8 mouse cellular contexts compared by ENCODE assay signal in the genomic region with DNA sequence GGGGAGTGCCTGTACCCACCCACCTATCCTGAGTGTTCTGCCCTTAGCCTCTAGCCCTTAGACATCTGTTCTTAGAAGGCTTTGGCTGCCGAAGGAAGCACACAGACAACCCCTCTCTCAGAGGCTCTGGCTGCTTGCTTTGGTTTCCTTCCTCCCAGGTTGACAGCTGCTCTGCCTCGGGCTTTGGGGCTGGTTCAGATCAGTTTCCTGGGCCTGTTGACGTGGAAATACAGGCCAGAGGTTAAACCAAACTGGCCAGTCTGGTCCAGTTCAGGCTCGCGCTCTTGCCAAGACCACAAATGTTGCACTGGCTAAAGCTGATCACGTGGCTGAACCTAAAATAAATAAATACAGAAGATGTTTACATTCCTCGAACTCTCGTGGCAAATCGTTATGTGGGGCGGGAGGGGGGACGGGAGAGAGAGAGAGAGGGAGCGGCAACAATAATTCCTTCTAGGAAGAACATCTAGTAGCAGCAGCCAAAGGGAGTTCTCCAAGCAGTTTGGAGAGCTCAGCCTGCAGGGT. TPM values are rescaled to one million over a fixed set of nuclear protein-coding genes. Genes with fewer than 3 reads are reported as not detected.
DNase-seq lines count a peak whose midpoint lies in the region; ATAC-seq lines count a peak whose summit lies in the region.

No protein-coding gene starts in this region.

- H3K4me1 ChIP-seq in embryonic facial prominence, embryonic 13.5 days, result peaks cover 12% of the 10 kb centered on the region
- H3K4me1 ChIP-seq in kidney, embryonic 15.5 days, result peaks cover 17% of the 10 kb centered on the region
- H3K4me1 ChIP-seq in forebrain, embryonic 11.5 days (replicated peaks; ENCODE audit: control insufficient read depth, insufficient read depth, low read length), result no peaks in the 10 kb centered on the region

- intact Hi-C loops in left cerebral cortex, postnatal 4 days (cut with DNase I), result no loop called here

- ATAC-seq in embryonic facial prominence, embryonic 13.5 days (ENCODE audit: insufficient number of reproducible peaks, insufficient read depth, low FRiP score, low TSS enrichment, low read depth), result no peak
- peak; percentile 90 for ATAC-seq in kidney, embryonic 15.5 days (replicated peaks; ENCODE audit: low FRiP score)
- no peak for ATAC-seq in forebrain, embryonic 11.5 days (replicated peaks; ENCODE audit: low FRiP score)

- DNase-seq in adrenal gland, postnatal 10 days, result peak; percentile 28
- DNase-seq in adrenal gland, postnatal 4 days (ENCODE audit: low spot score in 2 of 2), result no peak
- peak; percentile 87 for DNase-seq in lung, postnatal 36 days
- DNase-seq in layer of hippocampus, postnatal 25 days (ENCODE audit: extremely low spot score in 1 of 2, low spot score in 1 of 2), result no peak
- DNase-seq in left cerebral cortex, postnatal 4 days, result no peak
- DNase-seq in forebrain, embryonic 11.5 days (ENCODE audit: low spot score), result no peak

- peaks cover 4% of the 10 kb centered on the region; the same call in 1 of the 2 replicates for H3K9me3 ChIP-seq in embryonic facial prominence, embryonic 13.5 days
- H3K9me3 ChIP-seq in kidney, embryonic 15.5 days (replicated peaks), result peaks cover 6% of the 10 kb centered on the region; the same call in 1 of the 2 replicates
- H3K9me3 ChIP-seq in forebrain, embryonic 11.5 days (ENCODE audit: control insufficient read depth, low read length), result no peaks in the 10 kb centered on the region

- peak overlapping the region; percentile 55 for H3K27ac ChIP-seq in embryonic facial prominence, embryonic 13.5 days
- peak overlapping the region; percentile 88 for H3K27ac ChIP-seq in kidney, embryonic 15.5 days
- no peak overlapping the region for H3K27ac ChIP-seq in forebrain, embryonic 11.5 days (ENCODE audit: low read depth, low read length)

- H3K36me3 ChIP-seq in embryonic facial prominence, embryonic 13.5 days, result no peaks in the 10 kb centered on the region
- H3K36me3 ChIP-seq in kidney, embryonic 15.5 days, result no peaks in the 10 kb centered on the region
- H3K36me3 ChIP-seq in forebrain, embryonic 11.5 days (ENCODE audit: control insufficient read depth, insufficient read depth, low read length), result no peaks in the 10 kb centered on the region

- H3K4me2 ChIP-seq in embryonic facial prominence, embryonic 13.5 days, result peak overlapping the region; percentile 38
- H3K4me2 ChIP-seq in kidney, embryonic 15.5 days, result peak overlapping the region; percentile 37
- H3K4me2 ChIP-seq in forebrain, embryonic 11.5 days (ENCODE audit: low read depth, low read length, severe bottlenecking), result no peak overlapping the region

- no peak overlapping the region for H3K9ac ChIP-seq in embryonic facial prominence, embryonic 13.5 days
- H3K9ac ChIP-seq in kidney, embryonic 15.5 days, result no peak overlapping the region
- H3K9ac ChIP-seq in forebrain, embryonic 11.5 days (ENCODE audit: low read length), result no peak overlapping the region

- 22% methylated on average over 12 of the region's 12 CpGs for WGBS in embryonic facial prominence, embryonic 13.5 days
- WGBS in kidney, embryonic 15.5 days, result 10% methylated on average over 12 of the region's 12 CpGs
- 75% methylated on average over 12 of the region's 12 CpGs for WGBS in forebrain, embryonic 11.5 days

- H3K4me3 ChIP-seq in embryonic facial prominence, embryonic 13.5 days, result 0 out of 2 replicates have a peak overlapping the region, but pooled peaks have one; percentile 13
- no peak overlapping the region for H3K4me3 ChIP-seq in kidney, embryonic 15.5 days (replicated peaks)
- no peak overlapping the region for H3K4me3 ChIP-seq in forebrain, embryonic 11.5 days (ENCODE audit: low read depth, low read length)

- no peaks in the 10 kb centered on the region for H3K27me3 ChIP-seq in embryonic facial prominence, embryonic 13.5 days
- H3K27me3 ChIP-seq in kidney, embryonic 15.5 days, result no peaks in the 10 kb centered on the region
- H3K27me3 ChIP-seq in forebrain, embryonic 11.5 days (ENCODE audit: control insufficient read depth, insufficient read depth, low read length), result no peaks in the 10 kb centered on the region

RNA-seq across cellular contexts. Expression of a gene that starts 49.5 kb away (rescaled TPM):
- 10 to 100 TPM; 55.9 to 63.7 TPM for total RNA-seq in adrenal gland, postnatal 10 days (2021)
- 10 to 100 TPM; 73.2 to 75.1 TPM for total RNA-seq in adrenal gland, postnatal 4 days (2021)
- polyA plus RNA-seq in embryonic facial prominence, embryonic 13.5 days (2015; fragmentation: Nextera tagmentation; extraction: Ambion mirVana), result 18.6 and 19.0 TPM in 2 replicates
- 18.9 and 21.7 TPM in 2 replicates for polyA plus RNA-seq in kidney, embryonic 15.5 days (2015; fragmentation: Nextera tagmentation; extraction: Ambion mirVana)
- total RNA-seq in layer of hippocampus, postnatal 25 days (2021), result 10 to 100 TPM; 51.5 to 59.1 TPM
- total RNA-seq in left cerebral cortex, postnatal 4 days (2021), result 10 to 100 TPM; 51.7 to 55.3 TPM
- 20.4 and 21.2 TPM in 2 replicates for polyA plus RNA-seq in forebrain, embryonic 11.5 days (2014; fragmentation: Nextera tagmentation; extraction: Ambion mirVana)

Comparison
In these comparisons a context has a peak if more than half of its experiments do, and no peak if none do; other contexts are left out.
1. DNase-seq: peak in adrenal gland, postnatal 10 days (single experiment) and lung, postnatal 36 days (single experiment); none in adrenal gland, postnatal 4 days (0 of 2), layer of hippocampus, postnatal 25 days (0 of 2), left cerebral cortex, postnatal 4 days (single experiment) and forebrain, embryonic 11.5 days (single experiment).